Mouse (Mus musculus): ENCODE data around the gene Nrg3.

GRCm38 (mm10) chr14:39023065-39023464, 449.8 kb downstream of the Nrg3 start:
- TF ChIP-seq USF2 (IDR thresholded peaks at IDR 0.05; ENCODE audit: borderline replicate concordance in 1 of 2, insufficient read depth in 1 of 2, low read depth in 1 of 2, low read length in 2 of 2) (no peak), POLR2A (IDR thresholded peaks at IDR 0.05; ENCODE audit: control insufficient read depth in 1 of 2, insufficient read depth in 1 of 2, low read depth in 1 of 2, low read length in 2 of 2, poor library complexity in 1 of 2) (no peak), MAFK (IDR thresholded peaks at IDR 0.05; ENCODE audit: borderline replicate concordance, low read depth, low read length) (no peak), MAZ (IDR thresholded peaks at IDR 0.05; ENCODE audit: low read depth, low read length) (no peak), TBP (IDR thresholded peaks at IDR 0.05; ENCODE audit: low read depth, low read length) (no peak), TCF12 (IDR thresholded peaks at IDR 0.05; ENCODE audit: low read depth, low read length) (no peak), EP300 (IDR thresholded peaks at IDR 0.05; ENCODE audit: low read depth in 1 of 2, low read length in 2 of 2) (no peak), JUND (IDR thresholded peaks at IDR 0.05; ENCODE audit: low read depth, low read length) (no peak)

Data from MEL (cell line).